Mouse (Mus musculus) MEL (cell line): ENCODE results near the gene Irgm1. TPM values are rescaled to one million over a fixed set of nuclear protein-coding genes. Genes with fewer than 3 reads are reported as not detected.

Experiments
- DNase-seq: peaks from one replicate; pipeline ENCODE4 v3.0.0; 2011; ENCODE audit warnings: low read depth, low spot score
- H3K27ac ChIP-seq: 2 replicates; pipeline ENCODE4 v1.5.1; 2012; ENCODE audit warnings: low read depth, mild to moderate bottlenecking, control low read depth, low read length, moderate library complexity; ENCODE audit not compliant: control insufficient read depth
- H3K27me3 ChIP-seq, 2 experiments: fragments of 150-350 bp in 1 of 2; sonication (generic) in 1 of 2; 2 replicates each; pipeline ENCODE4 v1.6.1; 2012; ENCODE audit warnings: low read length in 2 of 2, mild to moderate bottlenecking in 2 of 2, improper control_type of control experiment in 1 of 2, moderate library complexity in 1 of 2; ENCODE audit not compliant: insufficient read depth in 2 of 2, control insufficient read depth in 1 of 2
- H3K36me3 ChIP-seq, 2 experiments: 2 replicates each; pipeline ENCODE4 v1.6.1; 2012 to 2014; ENCODE audit warnings: low read length in 2 of 2, improper control_type of control experiment in 1 of 2, inconsistent platforms in 1 of 2, mild to moderate bottlenecking in 1 of 2; ENCODE audit not compliant: insufficient read depth in 2 of 2, control insufficient read depth in 1 of 2
- H3K4me1 ChIP-seq, 2 experiments: fragments of 150-350 bp in 1 of 2; sonication (generic) in 1 of 2; 2 replicates each; pipeline ENCODE4 v1.6.1; 2012; ENCODE audit warnings: low read length in 2 of 2, improper control_type of control experiment in 1 of 2, mild to moderate bottlenecking in 1 of 2; ENCODE audit not compliant: insufficient read depth in 2 of 2, control insufficient read depth in 1 of 2
- H3K4me3 ChIP-seq, 2 experiments: fragments of 150-350 bp in 1 of 2; sonication (generic) in 1 of 2; 2 replicates each; pipeline ENCODE4 v1.5.1; 2012; ENCODE audit warnings: low read depth in 2 of 2, low read length in 2 of 2, mild to moderate bottlenecking in 2 of 2, moderate library complexity in 2 of 2, control low read depth in 1 of 2, improper control_type of control experiment in 1 of 2; ENCODE audit not compliant: control insufficient read depth in 1 of 2, insufficient read depth in 1 of 2
- H3K79me2 ChIP-seq: 2 replicates; pipeline ENCODE4 v1.6.1; 2012; ENCODE audit warnings: mild to moderate bottlenecking, low read length, moderate library complexity; ENCODE audit not compliant: control insufficient read depth, poor library complexity, insufficient read depth
- H3K9ac ChIP-seq: 2 replicates; pipeline ENCODE4 v1.6.1; 2012; ENCODE audit warnings: low read depth, mild to moderate bottlenecking, control low read depth, low read length, moderate library complexity; ENCODE audit not compliant: control insufficient read depth, poor library complexity, severe bottlenecking
- H3K9me3 ChIP-seq: fragments of 150-350 bp; sonication (generic); replicated peaks from 2 replicates; pipeline ENCODE4 v1.6.1; 2012; ENCODE audit warnings: mild to moderate bottlenecking, low read length, improper control_type of control experiment, moderate library complexity; ENCODE audit not compliant: insufficient read depth
- BHLHE40 ChIP-seq: IDR thresholded peaks from 2 replicates; pipeline ENCODE4 v1.6.1; 2012; ENCODE audit warnings: low read depth, mild to moderate bottlenecking, inconsistent platforms, low read length, improper control_type of control experiment, borderline replicate concordance
- CHD1 ChIP-seq: IDR thresholded peaks from 2 replicates; pipeline ENCODE4 v1.6.1; 2012; ENCODE audit warnings: low read depth, mild to moderate bottlenecking, inconsistent platforms, low read length, improper control_type of control experiment
- CHD2 ChIP-seq: IDR thresholded peaks from 2 replicates; pipeline ENCODE4 v1.6.1; 2011; ENCODE audit warnings: low read length, improper control_type of control experiment
- CTCF ChIP-seq, 3 experiments: IDR thresholded peaks in 2 of 3; conservative IDR thresholded peaks in 1 of 3; 2 replicates each; pipeline ENCODE4 v1.5.1; 2011 to 2012; ENCODE audit warnings: low read length in 3 of 3, low read depth in 2 of 3, mild to moderate bottlenecking in 2 of 3, improper control_type of control experiment in 1 of 3, inconsistent platforms in 1 of 3, mixed read lengths in 1 of 3, moderate library complexity in 1 of 3; ENCODE audit not compliant: control insufficient read depth in 1 of 3, insufficient read depth in 1 of 3, poor library complexity in 1 of 3, severe bottlenecking in 1 of 3
- E2F4 ChIP-seq: IDR thresholded peaks from 2 replicates; pipeline ENCODE4 v1.6.1; 2011; ENCODE audit warnings: low read depth, low read length, improper control_type of control experiment, borderline replicate concordance
- ELF1 ChIP-seq: IDR thresholded peaks from 2 replicates; pipeline ENCODE4 v1.6.1; 2014; ENCODE audit warnings: low read depth, mild to moderate bottlenecking, inconsistent platforms, low read length, improper control_type of control experiment, moderate library complexity
- EP300 ChIP-seq, 2 experiments: IDR thresholded peaks; 2 replicates each; pipeline ENCODE4 v1.6.1; 2011; ENCODE audit warnings: improper control_type of control experiment in 2 of 2, low read length in 2 of 2, low read depth in 1 of 2, mild to moderate bottlenecking in 1 of 2
- ETS1 ChIP-seq: IDR thresholded peaks from 2 replicates; pipeline ENCODE4 v1.6.1; 2012; ENCODE audit warnings: low read depth, mild to moderate bottlenecking, inconsistent platforms, low read length, improper control_type of control experiment, moderate library complexity
- GABPA ChIP-seq: IDR thresholded peaks from 2 replicates; pipeline ENCODE4 v1.6.1; 2012; ENCODE audit warnings: low read depth, mild to moderate bottlenecking, inconsistent platforms, low read length, improper control_type of control experiment, moderate library complexity
- JUND ChIP-seq: IDR thresholded peaks from 2 replicates; pipeline ENCODE4 v1.6.1; 2011; ENCODE audit warnings: low read depth, mild to moderate bottlenecking, improper control_type of control experiment, low read length
- KAT2A ChIP-seq: conservative IDR thresholded peaks from 2 replicates; pipeline ENCODE4 v1.6.1; 2012; ENCODE audit warnings: low read depth, low read length, improper control_type of control experiment, inconsistent platforms
- MAFK ChIP-seq: IDR thresholded peaks from 2 replicates; pipeline ENCODE4 v1.6.1; 2011; ENCODE audit warnings: low read depth, mild to moderate bottlenecking, low read length, improper control_type of control experiment, borderline replicate concordance
- MAX ChIP-seq: IDR thresholded peaks from 2 replicates; pipeline ENCODE4 v1.6.1; 2011; ENCODE audit warnings: low read length, improper control_type of control experiment
- MAZ ChIP-seq: IDR thresholded peaks from 2 replicates; pipeline ENCODE4 v1.6.1; 2012; ENCODE audit warnings: low read depth, mild to moderate bottlenecking, inconsistent platforms, low read length, improper control_type of control experiment
- MEF2A ChIP-seq: IDR thresholded peaks from 2 replicates; pipeline ENCODE4 v1.6.1; 2014; ENCODE audit warnings: low read depth, mild to moderate bottlenecking, inconsistent platforms, low read length, improper control_type of control experiment; ENCODE audit not compliant: poor library complexity, insufficient replicate concordance, severe bottlenecking; ENCODE audit errors: extremely low read depth
- MXI1 ChIP-seq: IDR thresholded peaks from 2 replicates; pipeline ENCODE4 v1.6.1; 2011; ENCODE audit warnings: mild to moderate bottlenecking, low read depth, low read length, improper control_type of control experiment
- MYB ChIP-seq: IDR thresholded peaks from 2 replicates; pipeline ENCODE4 v1.6.1; 2011; ENCODE audit warnings: mild to moderate bottlenecking, low read depth, low read length, improper control_type of control experiment
- MYC ChIP-seq: IDR thresholded peaks from 2 replicates; pipeline ENCODE4 v1.6.1; 2011; ENCODE audit warnings: low read depth, mild to moderate bottlenecking, low read length, improper control_type of control experiment, moderate library complexity
- NELFE ChIP-seq: IDR thresholded peaks from 2 replicates; pipeline ENCODE4 v1.6.1; 2011; ENCODE audit warnings: low read depth, low read length, improper control_type of control experiment
- NRF1 ChIP-seq: IDR thresholded peaks from 2 replicates; pipeline ENCODE4 v1.6.1; 2014; ENCODE audit warnings: low read depth, mild to moderate bottlenecking, inconsistent platforms, low read length, improper control_type of control experiment, moderate library complexity; ENCODE audit not compliant: poor library complexity, insufficient read depth, severe bottlenecking
- POLR2A ChIP-seq, 2 experiments: IDR thresholded peaks; 2 replicates each; pipeline ENCODE4 v1.6.1; 2011 to 2012; ENCODE audit warnings: low read length in 2 of 2, mild to moderate bottlenecking in 2 of 2, control low read depth in 1 of 2, improper control_type of control experiment in 1 of 2, low read depth in 1 of 2, moderate library complexity in 1 of 2; ENCODE audit not compliant: control insufficient read depth in 1 of 2, insufficient read depth in 1 of 2, poor library complexity in 1 of 2
- POLR2AphosphoS2 ChIP-seq: IDR thresholded peaks from 2 replicates; pipeline ENCODE4 v1.6.1; 2011; ENCODE audit warnings: low read length, improper control_type of control experiment
- POLR2AphosphoS5 ChIP-seq: IDR thresholded peaks from 2 replicates; pipeline ENCODE4 v1.6.1; 2012; ENCODE audit warnings: low read depth, borderline replicate concordance, mild to moderate bottlenecking, inconsistent platforms, low read length, moderate library complexity, mixed read lengths
- RAD21 ChIP-seq: IDR thresholded peaks from 2 replicates; pipeline ENCODE4 v1.6.1; 2011; ENCODE audit warnings: mild to moderate bottlenecking, low read depth, low read length, improper control_type of control experiment
- RCOR1 ChIP-seq: IDR thresholded peaks from 2 replicates; pipeline ENCODE4 v1.6.1; 2012; ENCODE audit warnings: low read depth, mild to moderate bottlenecking, inconsistent platforms, low read length, improper control_type of control experiment
- SIN3A ChIP-seq: IDR thresholded peaks from 2 replicates; pipeline ENCODE4 v1.6.1; 2012; ENCODE audit warnings: low read length, improper control_type of control experiment, inconsistent platforms
- SMC3 ChIP-seq: IDR thresholded peaks from 2 replicates; pipeline ENCODE4 v1.6.1; 2011; ENCODE audit warnings: low read depth, low read length, improper control_type of control experiment
- TAL1 ChIP-seq: IDR thresholded peaks from 2 replicates; pipeline ENCODE4 v1.6.1; 2012; ENCODE audit warnings: mild to moderate bottlenecking, inconsistent platforms, low read length, moderate library complexity, mixed read lengths
- TBP ChIP-seq: IDR thresholded peaks from 2 replicates; pipeline ENCODE4 v1.8.0; 2011; ENCODE audit warnings: low read depth, low read length, improper control_type of control experiment
- TCF12 ChIP-seq: IDR thresholded peaks from 2 replicates; pipeline ENCODE4 v1.6.1; 2014; ENCODE audit warnings: low read depth, mild to moderate bottlenecking, inconsistent platforms, low read length, improper control_type of control experiment, moderate library complexity
- UBTF ChIP-seq: IDR thresholded peaks from 2 replicates; pipeline ENCODE4 v1.6.1; 2012; ENCODE audit warnings: low read depth, mild to moderate bottlenecking, inconsistent platforms, low read length, improper control_type of control experiment, moderate library complexity, borderline replicate concordance; ENCODE audit not compliant: insufficient read depth
- USF1 ChIP-seq: IDR thresholded peaks from 2 replicates; pipeline ENCODE4 v1.6.1; 2014; ENCODE audit warnings: low read depth, mild to moderate bottlenecking, inconsistent platforms, low read length, improper control_type of control experiment, moderate library complexity
- USF2 ChIP-seq, 2 experiments: IDR thresholded peaks; 2 replicates each; pipeline ENCODE4 v1.6.1; 2011 to 2012; ENCODE audit warnings: improper control_type of control experiment in 2 of 2, low read length in 2 of 2, borderline replicate concordance in 1 of 2, inconsistent platforms in 1 of 2, low read depth in 1 of 2, mild to moderate bottlenecking in 1 of 2; ENCODE audit not compliant: insufficient read depth in 1 of 2
- ZC3H11A ChIP-seq: IDR thresholded peaks from 2 replicates; pipeline ENCODE4 v1.6.1; 2012; ENCODE audit warnings: low read depth, mild to moderate bottlenecking, inconsistent platforms, low read length, improper control_type of control experiment
- ZKSCAN1 ChIP-seq: IDR thresholded peaks from 2 replicates; pipeline ENCODE4 v1.6.1; 2012; ENCODE audit warnings: low read depth, mild to moderate bottlenecking, inconsistent platforms, low read length, improper control_type of control experiment, moderate library complexity
- ZMIZ1 ChIP-seq: IDR thresholded peaks from 2 replicates; pipeline ENCODE4 v1.6.1; 2012; ENCODE audit warnings: low read depth, mild to moderate bottlenecking, inconsistent platforms, low read length, improper control_type of control experiment, moderate library complexity
- polyA plus RNA-seq, 2 experiments: library from polyadenylated mRNA; stranded (reverse) in 1 of 2; unstranded in 1 of 2; fragments of >175 nt in 1 of 2; fragments of >200 nt in 1 of 2; gene quantifications; 2 replicates each; pipeline versions ENCODE4 v1.2.1 to v1.2.4; 2012; ENCODE audit warnings: low replicate concordance in 2 of 2, low read depth in 1 of 2; ENCODE audit not compliant: insufficient read length in 2 of 2, insufficient read depth in 1 of 2, missing spikeins in 1 of 2
- total RNA-seq: library from RNA; depleted of rRNA; stranded (reverse); fragments of 300-350 nt; gene quantifications from 2 replicates; pipeline ENCODE4 v1.2.3, GENCODE M21; 2012

The Irgm1 gene
- total and polyA plus RNA-seq, 3 experiments: 10.0 to 10.7 TPM; not detected in 1

DNA sequence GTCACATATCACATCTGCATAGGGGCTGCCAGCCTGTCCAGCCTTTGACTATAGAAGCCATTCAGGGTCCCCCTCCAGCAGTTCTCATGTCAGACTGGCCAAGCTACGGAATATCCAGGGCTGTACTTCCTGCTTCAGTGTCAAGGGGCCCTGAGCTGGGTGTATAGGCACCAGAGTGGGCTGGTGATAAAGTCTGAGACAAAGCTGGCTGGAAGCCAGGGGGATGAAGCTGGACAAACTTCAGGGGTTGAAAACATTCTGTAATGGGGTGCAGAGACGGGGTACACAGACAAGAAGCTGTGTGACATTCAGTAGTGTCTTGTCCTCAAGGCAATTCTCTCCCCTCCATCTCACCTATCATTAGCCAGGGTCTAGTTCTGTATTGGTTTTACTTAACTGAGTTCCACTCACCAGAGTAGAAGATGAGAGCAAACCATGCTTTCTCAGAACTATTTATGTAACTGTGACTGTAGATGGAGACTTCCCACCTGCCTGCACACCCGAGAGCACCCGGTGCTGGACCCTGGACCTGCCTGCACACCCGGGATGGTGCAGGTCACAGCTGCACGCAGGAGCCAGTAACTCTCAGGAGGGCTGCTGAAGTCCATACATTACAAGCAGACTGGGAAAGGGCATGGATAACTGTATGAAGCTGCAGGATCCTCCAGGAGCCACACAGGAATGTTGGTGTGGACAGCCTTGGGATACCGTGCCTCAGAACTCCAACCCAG is 1.9 kb downstream of the Irgm1 start:
- DNase-seq: peak; percentile 81
- TF ChIP-seq RAD21 (no peak), POLR2AphosphoS5 (no peak), MAX (0 out of 2 replicates have a peak, but pooled peaks have one; percentile 12), MAZ (0 out of 2 replicates have a peak, but pooled peaks have one; percentile 43), ZC3H11A (no peak), JUND (no peak), SIN3A (0 out of 2 replicates have a peak, but pooled peaks have one; percentile 60), ETS1 (peak; percentile 62), NRF1 (no peak), MAFK (no peak), ZKSCAN1 (no peak), GABPA (no peak), MYB (no peak), CTCF (IDR thresholded peaks at IDR 0.05 in 2 of 3, conservative IDR thresholded peaks at IDR 0.05 in 1 of 3; ENCODE audit: control insufficient read depth in 1 of 3, insufficient read depth in 1 of 3, low read depth in 2 of 3, low read length in 3 of 3, poor library complexity in 1 of 3, severe bottlenecking in 1 of 3) (no peak), ZMIZ1 (no peak), BHLHE40 (no peak), NELFE (no peak), CHD2 (no peak), POLR2A (IDR thresholded peaks at IDR 0.05; ENCODE audit: control insufficient read depth in 1 of 2, insufficient read depth in 1 of 2, low read depth in 1 of 2, low read length in 2 of 2, poor library complexity in 1 of 2) (no peak), E2F4 (no peak), MEF2A (no peak), EP300 (IDR thresholded peaks at IDR 0.05; ENCODE audit: low read depth in 1 of 2, low read length in 2 of 2) (no peak; a peak in 1 of 4 replicates), MXI1 (no peak), CHD1 (peak; percentile 64; the same call in 1 of the 2 replicates), TAL1 (no peak), MYC (0 out of 2 replicates have a peak, but pooled peaks have one; percentile 6), TBP (no peak), SMC3 (peak; percentile 19; the same call in 1 of the 2 replicates), RCOR1 (no peak), TCF12 (no peak), KAT2A (no peak), UBTF (no peak), ELF1 (peak; percentile 68), USF1 (no peak), POLR2AphosphoS2 (no peak), USF2 (IDR thresholded peaks at IDR 0.05; ENCODE audit: borderline replicate concordance in 1 of 2, insufficient read depth in 1 of 2, low read depth in 1 of 2, low read length in 2 of 2) (no peak)

More for the DNA sequence above, 1.9 kb downstream of the Irgm1 start:
- Histone ChIP-seq H3K4me1 (peaks cover 12 to 30% of the 10 kb centered on the region in 2 experiments), H3K27me3 (no peaks in the 10 kb centered on the region), H3K79me2 (peaks cover 16% of the 10 kb centered on the region; the same call in 1 of the 2 replicates), H3K9me3 (no peaks in the 10 kb centered on the region), H3K9ac (peak overlapping the region; percentile 89), H3K4me3 (peak overlapping the region; percentile 36 to 86), H3K27ac (peak overlapping the region; percentile 13), H3K36me3 (peaks cover 0 to 23% of the 10 kb centered on the region in 2 experiments; a peak in 3 of 4 replicates)
